In the genomic region with DNA sequence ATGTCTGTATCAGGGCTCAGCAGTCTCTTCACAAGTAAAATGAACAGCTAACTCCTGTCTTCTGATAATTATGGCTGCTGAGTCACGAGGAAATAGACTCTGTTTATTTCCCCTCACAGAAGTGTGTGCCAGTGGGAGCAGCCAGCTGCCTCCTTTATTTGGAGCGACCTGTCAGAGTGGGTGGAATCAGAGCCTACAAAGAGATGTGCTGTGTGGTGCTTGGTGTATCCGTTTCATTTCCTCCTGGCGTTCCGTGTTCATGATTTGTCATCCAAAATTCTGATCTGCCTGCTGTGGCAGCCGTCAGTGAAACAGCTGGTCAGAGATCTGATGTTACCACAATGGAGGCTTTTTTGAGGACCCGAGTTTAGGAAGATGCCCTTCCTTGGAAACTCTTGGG, we compare ENCODE assay signal across 9 mouse cellular contexts. TPM values are rescaled to one million over a fixed set of nuclear protein-coding genes. Genes with fewer than 3 reads are reported as not detected.
DNase-seq lines count a peak whose midpoint lies in the region; ATAC-seq and TF ChIP-seq lines count a peak whose summit lies in the region.
"Had no signal": no experiment of that assay in that cellular context is flagged by ENCODE, and none has a peak within 500 bp of the region (broad histone marks: within the 10 kb centered on the region; RNA-seq: fewer than 3 reads in every experiment).

No protein-coding gene starts in this region.

- TF ChIP-seq CTCF in heart, postnatal 0 days (IDR thresholded peaks at IDR 0.05; ENCODE audit: low read depth) = no peak

- peak; percentile 75 for ATAC-seq in forebrain, embryonic 13.5 days
- no peak for ATAC-seq in forebrain, embryonic 11.5 days (replicated peaks; ENCODE audit: low FRiP score)
- ATAC-seq in embryonic facial prominence, embryonic 15.5 days (ENCODE audit: insufficient number of reproducible peaks, low FRiP score, low TSS enrichment, low read depth) = peak; percentile 47; the same call in 1 of the 2 replicates
- ATAC-seq in heart, postnatal 0 days (ENCODE audit: insufficient read depth, low read depth) = peak; percentile 75
- peak; percentile 64; the same call in 1 of the 2 replicates for ATAC-seq in stomach, embryonic 16.5 days (ENCODE audit: insufficient read depth, low FRiP score)

- WGBS in forebrain, embryonic 13.5 days = 54% methylated on average over 7 of the region's 7 CpGs
- 68% methylated on average over 7 of the region's 7 CpGs for WGBS in forebrain, embryonic 11.5 days
- 27% methylated on average over 7 of the region's 7 CpGs for WGBS in embryonic facial prominence, embryonic 15.5 days
- WGBS in heart, postnatal 0 days = 24% methylated on average over 7 of the region's 7 CpGs
- 33% methylated on average over 7 of the region's 7 CpGs for WGBS in stomach, embryonic 16.5 days

- no peaks in the 10 kb centered on the region for H3K27me3 ChIP-seq in forebrain, embryonic 13.5 days
- H3K27me3 ChIP-seq in forebrain, embryonic 11.5 days (ENCODE audit: control insufficient read depth, insufficient read depth, low read length) = no peaks in the 10 kb centered on the region
- no peaks in the 10 kb centered on the region for H3K27me3 ChIP-seq in embryonic facial prominence, embryonic 15.5 days
- no peaks in the 10 kb centered on the region for H3K27me3 ChIP-seq in heart, postnatal 0 days (ENCODE audit: control insufficient read depth, insufficient read depth, low read length)
- H3K27me3 ChIP-seq in stomach, embryonic 16.5 days (ENCODE audit: control insufficient read depth, insufficient read depth, low read length) = no peaks in the 10 kb centered on the region
- H3K27me3 ChIP-seq: liver, embryonic 15.5 days had no signal

- no peak for TF ChIP-seq EP300 in heart, postnatal 0 days (IDR thresholded peaks at IDR 0.05; ENCODE audit: low read depth)

- no peak overlapping the region for H3K9ac ChIP-seq in forebrain, embryonic 13.5 days
- no peak overlapping the region for H3K9ac ChIP-seq in forebrain, embryonic 11.5 days (ENCODE audit: low read length)
- H3K9ac ChIP-seq in embryonic facial prominence, embryonic 15.5 days = no peak overlapping the region
- H3K9ac ChIP-seq in heart, postnatal 0 days (replicated peaks; ENCODE audit: low read depth, low read length) = no peak overlapping the region
- no peak overlapping the region for H3K9ac ChIP-seq in stomach, embryonic 16.5 days (ENCODE audit: low read length)
- H3K9ac ChIP-seq: liver, embryonic 15.5 days had no signal

- no peak overlapping the region for H3K4me2 ChIP-seq in forebrain, embryonic 13.5 days
- H3K4me2 ChIP-seq in forebrain, embryonic 11.5 days (ENCODE audit: low read depth, low read length, severe bottlenecking) = no peak overlapping the region
- H3K4me2 ChIP-seq in embryonic facial prominence, embryonic 15.5 days (replicated peaks) = no peak overlapping the region
- H3K4me2 ChIP-seq in heart, postnatal 0 days (ENCODE audit: low read depth, low read length) = peak overlapping the region; percentile 46
- no peak overlapping the region for H3K4me2 ChIP-seq in stomach, embryonic 16.5 days (ENCODE audit: low read depth, low read length)
- H3K4me2 ChIP-seq: liver, embryonic 15.5 days had no signal

- DNase-seq in forebrain, embryonic 11.5 days (ENCODE audit: low spot score) = no peak
- DNase-seq in heart, postnatal 0 days (ENCODE audit: low spot score) = peak; percentile 57
- DNase-seq in left cerebral cortex, postnatal 36 days (ENCODE audit: low spot score in 2 of 2) = peak; percentile 64 to 74
- DNase-seq in cerebellum, adult 18-20 months = no peak
- DNase-seq in spleen, postnatal 14 days (ENCODE audit: low spot score in 2 of 2) = no peak

- H3K27ac ChIP-seq in forebrain, embryonic 13.5 days = peak overlapping the region; percentile 75
- H3K27ac ChIP-seq in forebrain, embryonic 11.5 days (ENCODE audit: low read depth, low read length) = no peak overlapping the region
- peak overlapping the region; percentile 63 for H3K27ac ChIP-seq in embryonic facial prominence, embryonic 15.5 days (replicated peaks)
- H3K27ac ChIP-seq in heart, postnatal 0 days (ENCODE audit: low read depth) = peak overlapping the region; percentile 74
- H3K27ac ChIP-seq in stomach, embryonic 16.5 days (ENCODE audit: low read length) = peak overlapping the region; percentile 25; the same call in 1 of the 2 replicates
- H3K27ac ChIP-seq: liver, embryonic 15.5 days had no signal

- peaks cover 29% of the 10 kb centered on the region for H3K36me3 ChIP-seq in forebrain, embryonic 13.5 days (ENCODE audit: poor library complexity, severe bottlenecking)
- no peaks in the 10 kb centered on the region for H3K36me3 ChIP-seq in forebrain, embryonic 11.5 days (ENCODE audit: control insufficient read depth, insufficient read depth, low read length)
- peaks cover 29% of the 10 kb centered on the region for H3K36me3 ChIP-seq in embryonic facial prominence, embryonic 15.5 days
- 0 out of 2 replicates have a peak, but pooled peaks cover 8% of the 10 kb centered on the region for H3K36me3 ChIP-seq in heart, postnatal 0 days (replicated peaks; ENCODE audit: control insufficient read depth, insufficient read depth, low read length)
- peaks cover 3% of the 10 kb centered on the region; the same call in 1 of the 2 replicates for H3K36me3 ChIP-seq in stomach, embryonic 16.5 days (ENCODE audit: control insufficient read depth, insufficient read depth, low read length)

- H3K4me3 ChIP-seq in forebrain, embryonic 13.5 days = no peak overlapping the region
- no peak overlapping the region for H3K4me3 ChIP-seq in forebrain, embryonic 11.5 days (ENCODE audit: low read depth, low read length)
- no peak overlapping the region for H3K4me3 ChIP-seq in embryonic facial prominence, embryonic 15.5 days (replicated peaks)
- no peak overlapping the region for H3K4me3 ChIP-seq in heart, postnatal 0 days (ENCODE audit: low read depth, low read length)
- H3K4me3 ChIP-seq in stomach, embryonic 16.5 days (replicated peaks; ENCODE audit: low read length) = no peak overlapping the region
- H3K4me3 ChIP-seq: liver, embryonic 15.5 days had no signal

- H3K4me1 ChIP-seq in forebrain, embryonic 13.5 days = peaks cover 9% of the 10 kb centered on the region
- H3K4me1 ChIP-seq in forebrain, embryonic 11.5 days (replicated peaks; ENCODE audit: control insufficient read depth, insufficient read depth, low read length) = no peaks in the 10 kb centered on the region
- peaks cover 9% of the 10 kb centered on the region for H3K4me1 ChIP-seq in embryonic facial prominence, embryonic 15.5 days
- H3K4me1 ChIP-seq in heart, postnatal 0 days (ENCODE audit: control insufficient read depth, insufficient read depth) = peaks cover 3% of the 10 kb centered on the region; the same call in 1 of the 2 replicates
- H3K4me1 ChIP-seq in stomach, embryonic 16.5 days (ENCODE audit: control insufficient read depth, insufficient read depth, low read length) = peaks cover 11% of the 10 kb centered on the region
- H3K4me1 ChIP-seq: liver, embryonic 15.5 days had no signal

- no peaks in the 10 kb centered on the region for H3K9me3 ChIP-seq in forebrain, embryonic 13.5 days (replicated peaks)
- H3K9me3 ChIP-seq in forebrain, embryonic 11.5 days (ENCODE audit: control insufficient read depth, low read length) = no peaks in the 10 kb centered on the region
- no peaks in the 10 kb centered on the region for H3K9me3 ChIP-seq in embryonic facial prominence, embryonic 15.5 days (replicated peaks)
- H3K9me3 ChIP-seq in heart, postnatal 0 days (replicated peaks; ENCODE audit: control insufficient read depth, low read length) = no peaks in the 10 kb centered on the region
- no peaks in the 10 kb centered on the region for H3K9me3 ChIP-seq in stomach, embryonic 16.5 days (replicated peaks; ENCODE audit: control insufficient read depth, low read length)
- H3K9me3 ChIP-seq: liver, embryonic 15.5 days had no signal

- intact Hi-C loops in left cerebral cortex, postnatal 36 days (cut with DNase I) = loop anchor here (2.0 to 5.0 kb wide), 2 partner anchors 46 to 90 kb away; no protein-coding TSS in a partner anchor

RNA-seq across cellular contexts. Expression of a gene that starts 47.3 kb away (rescaled TPM):
- polyA plus RNA-seq in forebrain, embryonic 13.5 days (2015; fragmentation: Nextera tagmentation; extraction: Ambion mirVana) = 15.9 and 17.7 TPM in 2 replicates
- polyA plus RNA-seq in forebrain, embryonic 11.5 days (2014; fragmentation: Nextera tagmentation; extraction: Ambion mirVana) = 32.0 and 33.8 TPM in 2 replicates
- polyA plus RNA-seq in embryonic facial prominence, embryonic 15.5 days (2015; fragmentation: Nextera tagmentation; extraction: Ambion mirVana) = 30.5 and 32.5 TPM in 2 replicates
- total RNA-seq in heart, postnatal 0 days (2014; rRNA removed; ENCODE audit: low replicate concordance) = 14.9 and 27.9 TPM in 2 replicates
- polyA plus RNA-seq in heart, postnatal 0 days (2015; fragmentation: Nextera tagmentation; extraction: Ambion mirVana) = 4.8 and 5.4 TPM in 2 replicates
- 100 to 1,000 TPM; 130 to 160 TPM for total RNA-seq in left cerebral cortex, postnatal 36 days (2021)
- polyA plus RNA-seq in stomach, embryonic 16.5 days (2015; fragmentation: Nextera tagmentation; extraction: Ambion mirVana) = 14.5 and 15.2 TPM in 2 replicates

Comparison
In these comparisons a context has a peak if more than half of its experiments do, and no peak if none do; other contexts are left out.
1. DNase-seq: peak in heart, postnatal 0 days (single experiment) and left cerebral cortex, postnatal 36 days (2 of 2); none in forebrain, embryonic 11.5 days (single experiment), cerebellum, adult 18-20 months (0 of 2) and spleen, postnatal 14 days (0 of 2).